ENCODE assay signal across 8 mouse cellular contexts in genomic region chr11:98550311-98550974, GRCm38 (mm10). TPM values are rescaled to one million over a fixed set of nuclear protein-coding genes. Genes with fewer than 3 reads are reported as not detected.
DNase-seq lines count a peak whose midpoint lies in the region; ATAC-seq and TF ChIP-seq lines count a peak whose summit lies in the region.

No protein-coding gene starts in this region.

- no peak for TF ChIP-seq POLR2A in liver, adult 2 months (IDR thresholded peaks at IDR 0.05; ENCODE audit: extremely low read depth, insufficient read depth, low read length)
- TF ChIP-seq POLR2A in embryonic fibroblast, embryonic 13.5 days (IDR thresholded peaks at IDR 0.05; ENCODE audit: low read depth, low read length), result no peak

- no peaks in the 10 kb centered on the region for H3K9me3 ChIP-seq in limb, embryonic 13.5 days
- H3K9me3 ChIP-seq in neural tube, embryonic 13.5 days, result no peaks in the 10 kb centered on the region

- H3K27me3 ChIP-seq in liver, adult 2 months (ENCODE audit: control insufficient read depth, insufficient read depth, low read length), result peaks cover 15% of the 10 kb centered on the region
- H3K27me3 ChIP-seq in limb, embryonic 13.5 days, result peaks cover 51% of the 10 kb centered on the region
- H3K27me3 ChIP-seq in neural tube, embryonic 13.5 days, result peaks cover 51% of the 10 kb centered on the region

- ATAC-seq in limb, embryonic 13.5 days (ENCODE audit: low FRiP score, low read depth), result no peak
- ATAC-seq in neural tube, embryonic 13.5 days (ENCODE audit: low read depth), result 0 out of 2 replicates have a peak, but pooled peaks have one; percentile 1
- no peak for ATAC-seq in cerebellum, adult (ENCODE audit: insufficient number of reproducible peaks, low FRiP score, low TSS enrichment)

- no peak for TF ChIP-seq CTCF in liver, adult 2 months (IDR thresholded peaks at IDR 0.05; ENCODE audit: low read depth, low read length)
- no peak for TF ChIP-seq CTCF in embryonic fibroblast, embryonic 13.5 days (IDR thresholded peaks at IDR 0.05; ENCODE audit: borderline replicate concordance, insufficient read depth, low read length)

- no peaks in the 10 kb centered on the region for H3K36me3 ChIP-seq in liver, adult 2 months (ENCODE audit: control insufficient read depth, insufficient read depth, low read length)
- H3K36me3 ChIP-seq in limb, embryonic 13.5 days, result no peaks in the 10 kb centered on the region
- no peaks in the 10 kb centered on the region for H3K36me3 ChIP-seq in neural tube, embryonic 13.5 days

- peak overlapping the region; percentile 74 for H3K4me2 ChIP-seq in limb, embryonic 13.5 days (replicated peaks)
- H3K4me2 ChIP-seq in neural tube, embryonic 13.5 days, result peak overlapping the region; percentile 71

- H3K9ac ChIP-seq in liver, adult 2 months (ENCODE audit: low read depth, low read length), result no peak overlapping the region
- peak overlapping the region; percentile 72; the same call in 1 of the 2 replicates for H3K9ac ChIP-seq in limb, embryonic 13.5 days
- H3K9ac ChIP-seq in neural tube, embryonic 13.5 days, result peak overlapping the region; percentile 81

- H3K4me3 ChIP-seq in liver, adult 2 months (ENCODE audit: insufficient read depth, low read depth, low read length), result peak overlapping the region; percentile 73; the same call in 1 of the 2 replicates
- peak overlapping the region; percentile 65 for H3K4me3 ChIP-seq in embryonic fibroblast, embryonic 13.5 days (ENCODE audit: insufficient read depth, low read length)
- H3K4me3 ChIP-seq in limb, embryonic 13.5 days, result peak overlapping the region; percentile 76
- peak overlapping the region; percentile 67 for H3K4me3 ChIP-seq in neural tube, embryonic 13.5 days

- no peaks in the 10 kb centered on the region for H3K79me2 ChIP-seq in liver, adult 2 months (ENCODE audit: control insufficient read depth, insufficient read depth, low read length)

- peaks cover 3% of the 10 kb centered on the region for H3K4me1 ChIP-seq in liver, adult 2 months (ENCODE audit: control insufficient read depth, insufficient read depth, low read length)
- H3K4me1 ChIP-seq in embryonic fibroblast, embryonic 13.5 days (ENCODE audit: control insufficient read depth, insufficient read depth, low read length), result no peaks in the 10 kb centered on the region
- H3K4me1 ChIP-seq in limb, embryonic 13.5 days, result peaks cover 14% of the 10 kb centered on the region
- H3K4me1 ChIP-seq in neural tube, embryonic 13.5 days (replicated peaks), result peaks cover 16% of the 10 kb centered on the region

- H3K27ac ChIP-seq in liver, adult 2 months (replicated peaks; ENCODE audit: insufficient read depth, low read depth, low read length), result no peak overlapping the region
- H3K27ac ChIP-seq in embryonic fibroblast, embryonic 13.5 days (ENCODE audit: insufficient read depth, low read length), result no peak overlapping the region
- H3K27ac ChIP-seq in limb, embryonic 13.5 days, result no peak overlapping the region
- peak overlapping the region; percentile 92 for H3K27ac ChIP-seq in neural tube, embryonic 13.5 days (replicated peaks)

- DNase-seq in liver, adult 2 months (ENCODE audit: extremely low read depth, low read depth, low spot score), result no peak
- DNase-seq in liver, result no peak
- no peak for DNase-seq in adrenal gland, adult (ENCODE audit: inconsistent age in 2 of 2, low spot score in 1 of 2)
- DNase-seq in adrenal gland, adult 18-20 months (ENCODE audit: low spot score in 2 of 2), result no peak

- 18% methylated on average over 20 of the region's 20 CpGs for WGBS in liver, adult 2 months
- 17% methylated on average over 20 of the region's 20 CpGs for WGBS in limb, embryonic 13.5 days
- WGBS in neural tube, embryonic 13.5 days, result 17% methylated on average over 20 of the region's 20 CpGs

RNA-seq across cellular contexts. Expression of gene Zpbp2, which starts 0.5 kb away (rescaled TPM):
- total RNA-seq in liver, adult 2 months (2014; rRNA removed), result 0.28 and 0.94 TPM in 2 replicates
- polyA plus RNA-seq in liver, adult 2 months (2012; rRNA removed), result 0.09 TPM in 1 of 2 replicates, not detected in the other
- polyA plus RNA-seq in embryonic fibroblast, embryonic 13.5 days (2011; ENCODE audit: insufficient read length, low read depth, missing spikeins), result not detected in 2 replicates
- 0.11 and 0.31 TPM in 2 replicates for polyA plus RNA-seq in limb, embryonic 13.5 days (2015; fragmentation: Nextera tagmentation; extraction: Ambion mirVana)
- 0.23 TPM in 1 of 2 replicates, not detected in the other for polyA plus RNA-seq in neural tube, embryonic 13.5 days (2015; fragmentation: Nextera tagmentation; extraction: Ambion mirVana)
- total RNA-seq in adrenal gland, adult 18-20 months (2021), result under 1 TPM; 0.22 to 0.43 TPM

RNA-seq across cellular contexts. Expression of gene Ikzf3, which starts 4.6 kb away (rescaled TPM):
- total RNA-seq in liver, adult 2 months (2014; rRNA removed), result 0.37 and 0.60 TPM in 2 replicates
- 0.82 and 1.1 TPM in 2 replicates for polyA plus RNA-seq in liver, adult 2 months (2012; rRNA removed)
- not detected in 2 replicates for polyA plus RNA-seq in embryonic fibroblast, embryonic 13.5 days (2011; ENCODE audit: insufficient read length, low read depth, missing spikeins)
- polyA plus RNA-seq in limb, embryonic 13.5 days (2015; fragmentation: Nextera tagmentation; extraction: Ambion mirVana), result 0.49 and 0.52 TPM in 2 replicates
- 0.31 TPM in 1 of 2 replicates, not detected in the other for polyA plus RNA-seq in neural tube, embryonic 13.5 days (2015; fragmentation: Nextera tagmentation; extraction: Ambion mirVana)
- total RNA-seq in adrenal gland, adult 18-20 months (2021), result under 1 TPM; 0.46 to 0.86 TPM

RNA-seq across cellular contexts. Expression of gene Ormdl3, which starts 36.7 kb away (rescaled TPM):
- 48.3 and 62.0 TPM in 2 replicates for total RNA-seq in liver, adult 2 months (2014; rRNA removed)
- polyA plus RNA-seq in liver, adult 2 months (2012; rRNA removed), result 119 and 166 TPM in 2 replicates
- 47.7 and 51.9 TPM in 2 replicates for polyA plus RNA-seq in embryonic fibroblast, embryonic 13.5 days (2011; ENCODE audit: insufficient read length, low read depth, missing spikeins)
- 82.8 and 83.6 TPM in 2 replicates for polyA plus RNA-seq in limb, embryonic 13.5 days (2015; fragmentation: Nextera tagmentation; extraction: Ambion mirVana)
- polyA plus RNA-seq in neural tube, embryonic 13.5 days (2015; fragmentation: Nextera tagmentation; extraction: Ambion mirVana), result 78.0 and 81.0 TPM in 2 replicates
- 100 to 1,000 TPM; 118 to 184 TPM for total RNA-seq in adrenal gland, adult 18-20 months (2021)

RNA-seq across cellular contexts. Expression of gene Lrrc3c, which starts 47.6 kb away (rescaled TPM):
- not detected in 2 replicates for total RNA-seq in liver, adult 2 months (2014; rRNA removed)
- polyA plus RNA-seq in liver, adult 2 months (2012; rRNA removed), result not detected in 2 replicates
- polyA plus RNA-seq in embryonic fibroblast, embryonic 13.5 days (2011; ENCODE audit: insufficient read length, low read depth, missing spikeins), result not detected in 2 replicates
- not detected in 2 replicates for polyA plus RNA-seq in limb, embryonic 13.5 days (2015; fragmentation: Nextera tagmentation; extraction: Ambion mirVana)
- polyA plus RNA-seq in neural tube, embryonic 13.5 days (2015; fragmentation: Nextera tagmentation; extraction: Ambion mirVana), result not detected in 2 replicates
- total RNA-seq in adrenal gland, adult 18-20 months (2021), result not detected
